Mouse (Mus musculus): Measurements from ENCODE around the gene Tax1bp1. TPM values are rescaled to one million over a fixed set of nuclear protein-coding genes. Genes with fewer than 3 reads are reported as not detected.
"Not testable (repeated sequence)": the region's sequence is repeated elsewhere in the genome, so short reads cannot be mapped to it uniquely, and the experiment has no call there.

Tax1bp1 gene
- polyA plus RNA-seq, 1 experiment from 2014 or later = 114 TPM

DNA sequence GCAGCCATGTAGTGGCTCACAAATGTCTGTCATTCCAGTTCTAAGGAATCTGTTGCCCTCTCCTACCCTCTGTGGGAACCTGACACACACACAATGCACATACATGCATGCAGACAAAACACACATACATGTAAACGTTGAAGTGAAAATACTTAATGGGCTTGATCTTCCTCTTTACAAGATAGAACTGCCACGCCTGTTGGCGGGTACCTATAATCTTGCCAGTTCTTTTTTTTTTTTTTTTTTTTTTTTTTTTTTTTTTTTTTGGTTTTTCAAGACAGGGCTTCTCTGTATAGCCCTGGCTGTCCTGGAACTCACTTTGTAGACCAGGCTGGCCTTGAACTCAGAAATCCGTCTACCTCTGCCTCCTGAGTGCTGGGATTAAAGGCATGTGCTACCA is 36.0 kb upstream of the Tax1bp1 start:
- DNase-seq (ENCODE audit: low spot score); H3K27ac ChIP-seq (ENCODE audit: low read depth, low read length); H3K9ac ChIP-seq (ENCODE audit: low read length); H3K4me1 ChIP-seq (replicated peaks; ENCODE audit: control insufficient read depth, insufficient read depth, low read length); H3K27me3 ChIP-seq (ENCODE audit: control insufficient read depth, insufficient read depth, low read length); H3K36me3 ChIP-seq (ENCODE audit: control insufficient read depth, insufficient read depth, low read length); H3K4me2 ChIP-seq (ENCODE audit: low read depth, low read length, severe bottlenecking); ATAC-seq (replicated peaks; ENCODE audit: low FRiP score); H3K4me3 ChIP-seq (ENCODE audit: low read depth, low read length); H3K9me3 ChIP-seq (ENCODE audit: control insufficient read depth, low read length): not testable (repeated sequence)
- 85% methylated on average over 4 of the region's 4 CpGs for WGBS

DNA sequence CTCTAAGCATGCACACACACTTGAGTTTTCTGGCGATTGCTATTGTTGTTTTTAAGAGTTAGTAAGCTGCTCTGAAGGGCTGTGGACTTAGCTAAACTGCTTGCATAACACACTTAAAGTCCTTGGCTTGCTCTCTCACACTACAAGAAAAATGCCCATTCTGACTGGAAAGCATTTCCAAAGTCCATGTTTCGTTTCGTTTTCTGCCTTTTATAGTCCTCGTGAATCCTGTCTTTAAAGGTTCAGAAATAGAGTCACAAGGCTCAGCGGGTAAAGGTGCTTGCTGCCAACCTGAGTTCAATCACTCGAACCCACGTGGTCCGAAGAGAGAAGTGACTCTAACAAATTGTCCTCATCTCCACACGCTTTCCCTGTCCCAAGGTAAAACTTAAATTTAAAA is 34.0 kb upstream of the Tax1bp1 start:
- ATAC-seq (replicated peaks; ENCODE audit: low FRiP score) (no peak), DNase-seq (ENCODE audit: low spot score) (no peak)
- Histone ChIP-seq H3K9me3 (ENCODE audit: control insufficient read depth, low read length) (no peaks in the 10 kb centered on the region), H3K27me3 (ENCODE audit: control insufficient read depth, insufficient read depth, low read length) (no peaks in the 10 kb centered on the region), H3K36me3 (ENCODE audit: control insufficient read depth, insufficient read depth, low read length) (no peaks in the 10 kb centered on the region), H3K4me3 (ENCODE audit: low read depth, low read length) (no peak overlapping the region), H3K27ac (ENCODE audit: low read depth, low read length) (no peak overlapping the region), H3K4me1 (replicated peaks; ENCODE audit: control insufficient read depth, insufficient read depth, low read length) (0 out of 2 replicates have a peak, but pooled peaks cover 3% of the 10 kb centered on the region), H3K4me2 (ENCODE audit: low read depth, low read length, severe bottlenecking) (no peak overlapping the region), H3K9ac (ENCODE audit: low read length) (no peak overlapping the region)
- 89% methylated on average over 9 of the region's 9 CpGs for WGBS

DNA sequence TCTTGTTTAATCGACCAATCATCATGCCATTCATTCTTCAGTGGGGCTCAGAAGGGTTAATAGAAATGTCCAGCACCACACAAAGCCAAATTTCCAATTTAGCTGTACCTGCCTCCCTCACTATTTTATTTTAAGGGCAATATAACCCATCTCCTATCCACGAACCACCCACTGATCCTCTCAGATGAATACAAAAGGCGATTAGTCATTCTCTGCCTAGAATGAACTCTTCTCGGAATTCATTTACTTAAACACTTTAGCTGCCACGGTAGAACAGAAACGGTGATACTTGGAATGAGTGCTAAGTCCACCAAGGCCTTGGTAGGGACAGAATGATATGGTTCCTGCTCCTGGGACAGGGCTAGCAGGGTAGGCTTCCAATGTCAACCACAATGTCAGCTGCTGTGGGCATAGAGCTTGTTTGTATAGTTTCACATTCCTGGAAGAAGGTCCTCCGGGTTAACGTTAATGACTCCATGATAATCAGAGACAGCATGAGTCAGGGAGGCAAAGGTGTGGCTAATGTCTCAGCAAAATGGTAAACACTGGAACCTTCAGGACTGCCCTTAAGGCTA is 33.0 kb upstream of the Tax1bp1 start:
- H3K27me3 ChIP-seq (ENCODE audit: control insufficient read depth, insufficient read depth, low read length) = no peaks in the 10 kb centered on the region
- no peak overlapping the region for H3K9ac ChIP-seq (ENCODE audit: low read length)
- no peaks in the 10 kb centered on the region for H3K9me3 ChIP-seq (ENCODE audit: control insufficient read depth, low read length)
- ATAC-seq (replicated peaks; ENCODE audit: low FRiP score) = no peak
- 0 out of 2 replicates have a peak, but pooled peaks cover 5% of the 10 kb centered on the region for H3K4me1 ChIP-seq (replicated peaks; ENCODE audit: control insufficient read depth, insufficient read depth, low read length)
- no peak overlapping the region for H3K4me2 ChIP-seq (ENCODE audit: low read depth, low read length, severe bottlenecking)
- no peak overlapping the region for H3K4me3 ChIP-seq (ENCODE audit: low read depth, low read length)
- 63% methylated on average over 8 of the region's 8 CpGs for whole genome bisulfite sequencing
- DNase-seq (ENCODE audit: low spot score) = no peak
- no peaks in the 10 kb centered on the region for H3K36me3 ChIP-seq (ENCODE audit: control insufficient read depth, insufficient read depth, low read length)
- no peak overlapping the region for H3K27ac ChIP-seq (ENCODE audit: low read depth, low read length)

DNA sequence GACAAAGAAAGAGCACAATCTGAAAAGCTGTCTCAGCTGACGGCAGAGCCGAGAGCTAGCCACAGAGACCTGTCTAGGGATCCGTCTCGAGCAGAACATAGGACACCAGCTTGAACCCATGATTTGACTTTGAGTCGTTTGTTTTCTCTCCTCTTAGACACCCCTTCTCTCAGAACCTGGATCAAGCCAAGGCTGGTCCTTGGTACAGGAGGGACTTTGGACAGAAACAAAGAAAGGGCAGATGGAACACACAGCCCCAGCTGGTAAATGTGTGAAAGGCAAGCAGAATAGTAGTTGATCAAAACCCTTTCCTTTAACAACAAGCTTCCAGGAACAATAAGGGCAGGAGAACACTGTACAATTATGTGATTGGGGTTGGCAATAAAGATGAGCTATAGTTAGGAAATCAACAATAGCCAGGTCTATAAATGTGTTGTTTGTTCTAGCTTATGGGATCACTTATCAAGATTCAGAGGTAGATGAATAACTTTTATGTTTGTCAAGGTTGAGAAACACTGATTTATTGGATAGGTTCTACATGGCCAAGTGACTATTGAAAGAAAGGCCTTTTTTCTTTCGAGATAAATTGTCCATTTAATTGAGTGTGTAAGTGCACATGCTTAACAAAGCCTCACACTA is 31.6 kb upstream of the Tax1bp1 start:
- Histone ChIP-seq H3K4me3 (ENCODE audit: low read depth, low read length) (no peak overlapping the region), H3K27me3 (ENCODE audit: control insufficient read depth, insufficient read depth, low read length) (no peaks in the 10 kb centered on the region), H3K27ac (ENCODE audit: low read depth, low read length) (no peak overlapping the region), H3K4me2 (ENCODE audit: low read depth, low read length, severe bottlenecking) (no peak overlapping the region), H3K9ac (ENCODE audit: low read length) (no peak overlapping the region), H3K9me3 (ENCODE audit: control insufficient read depth, low read length) (no peaks in the 10 kb centered on the region), H3K36me3 (ENCODE audit: control insufficient read depth, insufficient read depth, low read length) (no peaks in the 10 kb centered on the region), H3K4me1 (replicated peaks; ENCODE audit: control insufficient read depth, insufficient read depth, low read length) (0 out of 2 replicates have a peak, but pooled peaks cover 5% of the 10 kb centered on the region)
- ATAC-seq (replicated peaks; ENCODE audit: low FRiP score) (no peak), DNase-seq (ENCODE audit: low spot score) (no peak)
- 75% methylated on average over 6 of the region's 6 CpGs for WGBS

DNA sequence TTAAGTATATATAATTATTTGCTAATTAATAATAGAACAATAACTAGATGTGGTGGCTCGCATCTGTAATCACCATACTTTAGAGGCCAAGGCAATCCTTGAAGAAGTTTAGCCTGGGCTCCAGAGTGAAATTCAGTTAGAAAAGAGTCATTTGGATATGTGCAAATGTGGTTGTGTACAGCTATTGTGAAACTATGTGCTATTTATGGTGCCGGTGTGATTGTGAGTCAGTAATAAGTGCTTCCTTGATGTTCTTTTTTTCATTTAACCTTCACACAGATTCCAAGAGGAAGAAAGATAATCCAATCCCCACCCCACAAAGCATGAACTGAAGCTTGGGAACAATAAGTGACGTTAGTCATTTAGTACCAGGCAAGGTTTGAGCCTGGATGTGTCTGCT is 30.9 kb upstream of the Tax1bp1 start:
- 0 out of 2 replicates have a peak, but pooled peaks cover 5% of the 10 kb centered on the region for H3K4me1 ChIP-seq (replicated peaks; ENCODE audit: control insufficient read depth, insufficient read depth, low read length)
- H3K4me2 ChIP-seq (ENCODE audit: low read depth, low read length, severe bottlenecking) = no peak overlapping the region
- WGBS = 88% methylated on average over 3 of the region's 3 CpGs
- ATAC-seq (replicated peaks; ENCODE audit: low FRiP score) (no peak), DNase-seq (ENCODE audit: low spot score) (no peak)
- H3K27me3 ChIP-seq (ENCODE audit: control insufficient read depth, insufficient read depth, low read length) = no peaks in the 10 kb centered on the region
- no peak overlapping the region for H3K27ac ChIP-seq (ENCODE audit: low read depth, low read length)
- H3K36me3 ChIP-seq (ENCODE audit: control insufficient read depth, insufficient read depth, low read length) = no peaks in the 10 kb centered on the region
- no peak overlapping the region for H3K4me3 ChIP-seq (ENCODE audit: low read depth, low read length)
- H3K9ac ChIP-seq (ENCODE audit: low read length) = no peak overlapping the region
- H3K9me3 ChIP-seq (ENCODE audit: control insufficient read depth, low read length) = no peaks in the 10 kb centered on the region

DNA sequence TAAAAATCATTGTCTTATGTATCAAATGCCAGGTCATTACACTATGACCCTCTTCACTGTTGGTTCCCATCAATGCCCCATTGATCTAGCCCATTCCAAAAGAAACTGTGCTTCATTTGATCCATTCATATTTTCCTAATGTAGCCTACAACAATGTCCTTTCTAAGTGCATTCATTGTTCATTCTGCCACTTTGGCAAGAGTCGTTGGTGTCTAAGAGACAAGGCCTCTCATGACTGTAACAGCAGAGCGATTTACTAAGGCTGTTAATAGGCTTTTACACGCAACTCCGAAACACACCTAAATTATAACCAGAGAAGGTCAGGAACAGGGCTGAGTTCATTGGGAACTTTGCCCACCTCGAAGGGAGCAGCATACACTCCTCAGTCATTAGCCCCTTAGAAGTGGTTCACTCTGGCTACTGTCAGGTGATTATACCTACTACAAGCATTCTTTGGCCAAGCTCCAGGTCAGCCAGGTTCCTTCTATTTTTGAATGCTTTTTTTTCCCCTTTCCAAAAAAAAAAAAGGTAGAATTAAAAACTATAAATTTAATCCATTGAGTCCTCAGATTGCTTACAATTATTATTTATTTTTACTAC is 26.5 kb upstream of the Tax1bp1 start:
- ATAC-seq (replicated peaks; ENCODE audit: low FRiP score) (no peak), DNase-seq (ENCODE audit: low spot score) (no peak)
- Histone ChIP-seq H3K27ac (ENCODE audit: low read depth, low read length) (no peak overlapping the region), H3K4me2 (ENCODE audit: low read depth, low read length, severe bottlenecking) (no peak overlapping the region), H3K9me3 (ENCODE audit: control insufficient read depth, low read length) (no peaks in the 10 kb centered on the region), H3K4me1 (replicated peaks; ENCODE audit: control insufficient read depth, insufficient read depth, low read length) (0 out of 2 replicates have a peak, but pooled peaks cover 5% of the 10 kb centered on the region), H3K27me3 (ENCODE audit: control insufficient read depth, insufficient read depth, low read length) (no peaks in the 10 kb centered on the region), H3K4me3 (ENCODE audit: low read depth, low read length) (no peak overlapping the region), H3K36me3 (ENCODE audit: control insufficient read depth, insufficient read depth, low read length) (no peaks in the 10 kb centered on the region), H3K9ac (ENCODE audit: low read length) (no peak overlapping the region)
- 75% methylated on average over 5 of the region's 5 CpGs for WGBS

DNA sequence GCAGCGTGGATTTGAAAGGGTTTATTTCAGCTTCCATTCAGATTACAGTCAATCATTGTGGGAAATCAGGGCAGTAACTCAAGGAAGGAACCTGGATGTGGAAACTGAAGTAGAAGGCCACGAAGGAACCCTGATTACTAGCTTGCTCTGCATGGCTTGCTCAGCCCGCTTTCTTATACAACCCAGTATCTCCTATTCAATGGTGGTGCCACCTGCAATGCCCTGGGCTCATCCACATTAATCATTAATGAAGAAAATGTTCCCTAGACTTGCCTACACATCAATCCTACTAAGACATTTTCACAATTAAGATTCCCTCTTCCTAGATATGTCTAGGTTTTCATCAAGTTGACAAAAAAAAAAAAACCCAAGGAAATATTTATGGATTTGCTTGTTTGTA is 23.2 kb upstream of the Tax1bp1 start:
- DNase-seq (ENCODE audit: low spot score) = no peak
- no peak overlapping the region for H3K27ac ChIP-seq (ENCODE audit: low read depth, low read length)
- no peak overlapping the region for H3K4me2 ChIP-seq (ENCODE audit: low read depth, low read length, severe bottlenecking)
- 85% methylated on average over 3 of the region's 3 CpGs for WGBS
- H3K9ac ChIP-seq (ENCODE audit: low read length) = no peak overlapping the region
- no peaks in the 10 kb centered on the region for H3K9me3 ChIP-seq (ENCODE audit: control insufficient read depth, low read length)
- no peak for ATAC-seq (replicated peaks; ENCODE audit: low FRiP score)
- no peak overlapping the region for H3K4me3 ChIP-seq (ENCODE audit: low read depth, low read length)
- H3K4me1 ChIP-seq (replicated peaks; ENCODE audit: control insufficient read depth, insufficient read depth, low read length) = no peaks in the 10 kb centered on the region
- no peaks in the 10 kb centered on the region for H3K27me3 ChIP-seq (ENCODE audit: control insufficient read depth, insufficient read depth, low read length)
- no peaks in the 10 kb centered on the region for H3K36me3 ChIP-seq (ENCODE audit: control insufficient read depth, insufficient read depth, low read length)

DNA sequence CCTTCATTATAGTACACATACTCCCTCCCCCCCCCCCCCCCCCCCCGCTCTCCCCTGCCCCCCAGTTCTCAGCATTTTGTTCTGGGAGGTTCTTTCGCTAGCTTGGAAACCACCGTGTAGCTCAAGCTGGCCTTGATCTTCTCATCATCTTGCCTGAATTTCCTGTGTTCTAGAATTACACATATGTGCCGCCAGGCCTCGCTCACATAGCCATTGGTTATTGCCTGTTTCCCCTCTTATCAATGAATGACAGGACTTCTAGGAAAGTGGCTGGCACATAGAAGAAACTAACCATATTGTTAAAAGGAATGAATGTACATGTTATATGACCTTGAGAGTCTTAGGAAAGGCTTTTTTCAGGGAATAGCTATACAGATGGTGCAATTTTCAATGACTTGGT is 21.7 kb upstream of the Tax1bp1 start:
- Histone ChIP-seq H3K4me1 (replicated peaks; ENCODE audit: control insufficient read depth, insufficient read depth, low read length) (no peaks in the 10 kb centered on the region), H3K4me3 (ENCODE audit: low read depth, low read length) (no peak overlapping the region), H3K27me3 (ENCODE audit: control insufficient read depth, insufficient read depth, low read length) (no peaks in the 10 kb centered on the region), H3K9ac (ENCODE audit: low read length) (no peak overlapping the region), H3K36me3 (ENCODE audit: control insufficient read depth, insufficient read depth, low read length) (no peaks in the 10 kb centered on the region), H3K9me3 (ENCODE audit: control insufficient read depth, low read length) (no peaks in the 10 kb centered on the region), H3K4me2 (ENCODE audit: low read depth, low read length, severe bottlenecking) (no peak overlapping the region), H3K27ac (ENCODE audit: low read depth, low read length) (no peak overlapping the region)
- DNase-seq (ENCODE audit: low spot score) (no peak), ATAC-seq (replicated peaks; ENCODE audit: low FRiP score) (no peak)
- 75% methylated on average over 4 of the region's 5 CpGs for WGBS
